Mouse (Mus musculus) heart, embryonic 16.5 days (tissue): ENCODE measurements at regions not wholly inside any gene's neighbourhood (a gene's known extent, or its start where the extent isn't known, plus 50 kb on each side); places are given as distances from the start of the nearest gene placed in this dataset.

ENCODE experiments used
- ATAC-seq: fragments of 200-750 bp; cut with Nextera tagmentation; replicated peaks from 2 replicates; pipeline ENCODE4 v1.8.0; 2017; ENCODE audit warnings: moderate number of reproducible peaks; ENCODE audit not compliant: insufficient read depth, low FRiP score; ENCODE audit errors: extremely low read depth
- H3K27ac ChIP-seq: fragments of 300-500 bp; sonication (generic); 2 replicates; pipeline ENCODE4 v1.5.1; 2014; ENCODE audit warnings: mild to moderate bottlenecking, low read length, control low read depth, moderate library complexity
- H3K27me3 ChIP-seq: fragments of 300-500 bp; sonication (generic); 2 replicates; pipeline ENCODE4 v1.6.1; 2014; ENCODE audit warnings: low read length, mixed read lengths; ENCODE audit not compliant: control insufficient read depth, insufficient read depth
- H3K36me3 ChIP-seq: fragments of 300-500 bp; sonication (generic); 2 replicates; pipeline ENCODE4 v1.6.1; 2014; ENCODE audit not compliant: control insufficient read depth, insufficient read depth
- H3K4me1 ChIP-seq: fragments of 300-500 bp; sonication (generic); 2 replicates; pipeline ENCODE4 v1.6.1; 2014; ENCODE audit warnings: low read length, mixed read lengths; ENCODE audit not compliant: control insufficient read depth, insufficient read depth
- H3K4me2 ChIP-seq: fragments of 300-500 bp; sonication (generic); 2 replicates; pipeline ENCODE4 v1.6.1; 2014; ENCODE audit warnings: low read depth, mild to moderate bottlenecking, control low read depth, low read length
- H3K4me3 ChIP-seq: fragments of 300-500 bp; sonication (generic); 2 replicates; pipeline ENCODE4 v1.5.1; 2014; ENCODE audit warnings: mild to moderate bottlenecking, control low read depth, low read length
- H3K9ac ChIP-seq: fragments of 300-500 bp; sonication (generic); 2 replicates; pipeline ENCODE4 v1.6.1; 2014; ENCODE audit warnings: low read length, control low read depth
- H3K9me3 ChIP-seq: fragments of 300-500 bp; sonication (generic); replicated peaks from 2 replicates; pipeline ENCODE4 v1.6.1; 2016; ENCODE audit warnings: low read length; ENCODE audit not compliant: control insufficient read depth
- WGBS: fragments of 180-500 bp; shearing (Covaris S2); extraction: QIAGEN DNeasy Blood & Tissue Kit; methylation state at CpG from one replicate; pipeline ENCODE4 v1.1.7; 2014; 5-methylcytosine and 5-hydroxymethylcytosine counted together

- no peaks in the 10 kb centered on the region for H3K9me3 ChIP-seq
- no peak overlapping the region for H3K9ac ChIP-seq
- no peaks in the 10 kb centered on the region for H3K4me1 ChIP-seq
- WGBS: 69% methylated on average over 1 of the region's 1 CpGs
- H3K4me2 ChIP-seq: no peak overlapping the region
- H3K4me3 ChIP-seq: no peak overlapping the region
- H3K36me3 ChIP-seq: no peaks in the 10 kb centered on the region
- no peak overlapping the region for H3K27ac ChIP-seq
- no peak for ATAC-seq
- no peaks in the 10 kb centered on the region for H3K27me3 ChIP-seq
Measured at GRCm38 (mm10) chr12:39577610-39578009, 460.2 kb downstream of the Arl4a start.

- Histone ChIP-seq H3K27ac (no peak overlapping the region), H3K9ac (no peak overlapping the region), H3K36me3 (no peaks in the 10 kb centered on the region), H3K9me3 (no peaks in the 10 kb centered on the region), H3K27me3 (no peaks in the 10 kb centered on the region), H3K4me3 (no peak overlapping the region), H3K4me1 (no peaks in the 10 kb centered on the region), H3K4me2 (no peak overlapping the region)
- WGBS: 68% methylated on average over 1 of the region's 1 CpGs
- no peak for ATAC-seq
Measured at GRCm38 (mm10) chr12:39572802-39573201, 465.0 kb downstream of the Arl4a start.

- H3K9me3 ChIP-seq: no peaks in the 10 kb centered on the region
- no peak overlapping the region for H3K4me3 ChIP-seq
- no peak overlapping the region for H3K27ac ChIP-seq
- H3K4me2 ChIP-seq: no peak overlapping the region
- no peaks in the 10 kb centered on the region for H3K27me3 ChIP-seq
- 71% methylated on average over 1 of the region's 1 CpGs for WGBS
- no peak for ATAC-seq
- no peaks in the 10 kb centered on the region for H3K4me1 ChIP-seq
- no peak overlapping the region for H3K9ac ChIP-seq
- H3K36me3 ChIP-seq: no peaks in the 10 kb centered on the region
Measured at GRCm38 (mm10) chr12:39572147-39572546, 465.7 kb downstream of the Arl4a start.

- WGBS: 57% methylated on average over 4 of the region's 4 CpGs
- H3K4me2 ChIP-seq: no peak overlapping the region
Measured at GRCm38 (mm10) chr12:39560734-39561446, 476.9 kb downstream of the Arl4a start.

GRCm38 (mm10) chr12:39558491-39558890 is 479.3 kb downstream of the Arl4a start:
- no peaks in the 10 kb centered on the region for H3K4me1 ChIP-seq
- WGBS: 92% methylated on average over 3 of the region's 3 CpGs
- H3K27me3 ChIP-seq: no peaks in the 10 kb centered on the region
- H3K4me3 ChIP-seq: no peak overlapping the region
- no peaks in the 10 kb centered on the region for H3K36me3 ChIP-seq
- H3K9ac ChIP-seq: no peak overlapping the region
- H3K27ac ChIP-seq: no peak overlapping the region
- no peaks in the 10 kb centered on the region for H3K9me3 ChIP-seq
- ATAC-seq: no peak
- no peak overlapping the region for H3K4me2 ChIP-seq

More at GRCm38 (mm10) chr12:39560734-39561446, 476.9 kb downstream of the Arl4a start:
- H3K9me3 ChIP-seq: no peaks in the 10 kb centered on the region
- no peak overlapping the region for H3K27ac ChIP-seq
- H3K4me3 ChIP-seq: no peak overlapping the region
- H3K9ac ChIP-seq: no peak overlapping the region
- H3K27me3 ChIP-seq: no peaks in the 10 kb centered on the region
- H3K36me3 ChIP-seq: no peaks in the 10 kb centered on the region
- no peaks in the 10 kb centered on the region for H3K4me1 ChIP-seq
- ATAC-seq: no peak

GRCm38 (mm10) chr12:39536326-39536725 is 501.5 kb downstream of the Arl4a start:
- Histone ChIP-seq H3K4me2 (no peak overlapping the region), H3K36me3 (no peaks in the 10 kb centered on the region), H3K4me3 (no peak overlapping the region), H3K9me3 (no peaks in the 10 kb centered on the region), H3K9ac (no peak overlapping the region), H3K27me3 (no peaks in the 10 kb centered on the region), H3K27ac (no peak overlapping the region), H3K4me1 (no peaks in the 10 kb centered on the region)
- 77% methylated on average over 2 of the region's 2 CpGs for WGBS
- no peak for ATAC-seq

- no peaks in the 10 kb centered on the region for H3K36me3 ChIP-seq
Measured at GRCm38 (mm10) chr12:39528121-39528520, 509.7 kb downstream of the Arl4a start.

GRCm38 (mm10) chr12:39527216-39527600 is 510.6 kb downstream of the Arl4a start:
- ATAC-seq: no peak
- no peak overlapping the region for H3K4me2 ChIP-seq
- no peaks in the 10 kb centered on the region for H3K4me1 ChIP-seq
- H3K4me3 ChIP-seq: no peak overlapping the region
- no peak overlapping the region for H3K27ac ChIP-seq
- H3K27me3 ChIP-seq: no peaks in the 10 kb centered on the region
- H3K36me3 ChIP-seq: no peaks in the 10 kb centered on the region
- no peaks in the 10 kb centered on the region for H3K9me3 ChIP-seq
- no peak overlapping the region for H3K9ac ChIP-seq
- 74% methylated on average over 3 of the region's 3 CpGs for WGBS

More at GRCm38 (mm10) chr12:39528121-39528520, 509.7 kb downstream of the Arl4a start:
- Histone ChIP-seq H3K9me3 (no peaks in the 10 kb centered on the region), H3K9ac (no peak overlapping the region), H3K4me3 (no peak overlapping the region), H3K27me3 (no peaks in the 10 kb centered on the region), H3K27ac (no peak overlapping the region), H3K4me2 (no peak overlapping the region), H3K4me1 (no peaks in the 10 kb centered on the region)
- no peak for ATAC-seq
- WGBS: 62% methylated on average over 3 of the region's 4 CpGs

GRCm38 (mm10) chr12:39526535-39527215 is 511.1 kb downstream of the Arl4a start:
- no peaks in the 10 kb centered on the region for H3K9me3 ChIP-seq

More at GRCm38 (mm10) chr12:39526535-39527215, 511.1 kb downstream of the Arl4a start:
- 62% methylated on average over 6 of the region's 6 CpGs for WGBS
- Histone ChIP-seq H3K36me3 (no peaks in the 10 kb centered on the region), H3K4me3 (no peak overlapping the region), H3K27ac (no peak overlapping the region), H3K4me2 (no peak overlapping the region), H3K9ac (no peak overlapping the region), H3K27me3 (no peaks in the 10 kb centered on the region), H3K4me1 (no peaks in the 10 kb centered on the region)
- ATAC-seq: no peak
